Mouse (Mus musculus): ENCODE results near the gene Cth. TPM values are rescaled to one million over a fixed set of nuclear protein-coding genes. Genes with fewer than 3 reads are reported as not detected.

Gene Cth
- polyA plus RNA-seq (2014; fragmentation: Illumina TruSeq; extraction: RNeasy Lipid Tissue Mini Kit (QIAGEN cat#74804)) = 12.2 TPM

DNA sequence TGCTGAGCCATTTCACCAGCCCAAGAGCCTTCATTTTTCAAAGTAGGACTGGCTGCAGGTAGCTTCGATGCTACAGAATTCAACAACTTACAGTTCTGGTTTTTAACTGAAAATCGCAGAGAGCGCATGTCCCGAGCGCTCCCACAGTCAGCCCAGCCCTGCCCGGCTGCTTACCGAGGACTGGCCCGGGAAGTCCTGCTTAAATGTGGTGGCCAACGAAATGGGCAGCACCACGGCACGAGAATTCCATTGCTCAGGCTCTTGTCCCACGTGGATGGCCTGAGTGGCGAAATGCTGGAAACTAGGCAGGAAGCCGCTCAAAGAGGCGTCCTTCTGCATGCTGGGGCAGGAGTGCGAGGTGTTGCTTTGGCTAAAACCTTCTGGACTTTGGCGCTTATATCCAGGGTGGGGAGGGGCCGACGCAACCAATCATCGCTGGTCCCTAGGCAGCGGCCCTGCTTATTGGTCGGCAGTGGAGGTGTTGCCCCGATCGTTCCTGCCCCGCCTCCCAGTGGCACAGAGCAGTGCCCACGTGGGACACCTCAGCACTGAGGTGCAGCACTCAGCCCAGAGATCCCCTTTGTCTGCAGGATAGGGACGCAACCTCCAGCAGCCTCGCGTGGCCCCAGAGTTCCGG is at the start of gene Cth:
Gene Cth (minus strand): TSS at position 386 of the 637 bp plus-strand sequence.

DNA sequence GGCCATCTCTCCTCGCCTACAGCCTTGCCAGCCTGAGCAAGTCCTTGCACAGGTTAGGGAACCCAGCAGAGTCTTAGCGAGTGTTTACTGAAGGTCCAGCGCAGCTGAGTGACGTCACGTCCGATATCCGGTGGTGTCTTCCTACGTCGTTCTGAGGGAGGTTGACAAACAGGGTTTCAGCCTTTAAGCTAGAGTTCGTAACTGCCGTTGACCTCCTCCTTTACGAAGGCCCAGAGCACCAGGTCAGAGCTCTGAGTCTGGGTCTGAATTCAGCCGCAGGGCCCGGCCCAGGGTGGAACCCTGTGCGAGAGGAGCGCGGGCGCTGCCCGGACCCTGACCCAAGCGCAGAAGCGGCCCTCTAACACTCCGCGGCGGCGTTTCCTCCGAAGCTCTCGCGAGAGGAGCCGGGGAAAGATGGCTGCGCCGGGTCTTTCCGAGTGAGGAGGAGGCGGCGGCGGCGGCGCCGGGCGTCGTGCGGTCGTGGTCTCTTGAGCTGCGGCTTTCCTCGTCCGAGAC is 22.0 kb upstream of the Cth start, which contains the start of gene Ankrd13c:
Gene Ankrd13c (plus strand): TSS at position 397 of the 516 bp plus-strand sequence.

Other genes starting within 250 kb of the Cth start
- gene Ankrd13c, start 22.2 kb upstream of the Cth start, polyA plus RNA-seq (2014; fragmentation: Illumina TruSeq; extraction: RNeasy Lipid Tissue Mini Kit (QIAGEN cat#74804)) = 135 TPM
- gene Srsf11, start 111.6 kb upstream of the Cth start, polyA plus RNA-seq (2014; fragmentation: Illumina TruSeq; extraction: RNeasy Lipid Tissue Mini Kit (QIAGEN cat#74804)) = 294 TPM
- 124 TPM for gene Lrrc40, start 111.6 kb upstream of the Cth start, polyA plus RNA-seq (2014; fragmentation: Illumina TruSeq; extraction: RNeasy Lipid Tissue Mini Kit (QIAGEN cat#74804))